Mouse (Mus musculus) stomach, embryonic 16.5 days (tissue): ENCODE results near the gene Pbrm1. TPM values are rescaled to one million over a fixed set of nuclear protein-coding genes. Genes with fewer than 3 reads are reported as not detected.

Source experiments
- ATAC-seq: fragments of 200-750 bp; cut with Nextera tagmentation; 2 replicates; pipeline ENCODE4 v1.8.0; 2017; ENCODE audit warnings: moderate number of reproducible peaks, moderate TSS enrichment; ENCODE audit not compliant: insufficient read depth, low FRiP score
- H3K27ac ChIP-seq: fragments of 300-500 bp; sonication (generic); 2 replicates; pipeline ENCODE4 v1.5.1; 2014; ENCODE audit warnings: low read length
- H3K27me3 ChIP-seq: fragments of 300-500 bp; sonication (generic); 2 replicates; pipeline ENCODE4 v1.6.1; 2014; ENCODE audit warnings: low read length, control low read depth, mixed read lengths; ENCODE audit not compliant: control insufficient read depth, insufficient read depth
- H3K36me3 ChIP-seq: fragments of 300-500 bp; sonication (generic); 2 replicates; pipeline ENCODE4 v1.6.1; 2014; ENCODE audit warnings: low read length; ENCODE audit not compliant: control insufficient read depth, insufficient read depth
- H3K4me1 ChIP-seq: fragments of 300-500 bp; sonication (generic); 2 replicates; pipeline ENCODE4 v1.6.1; 2014; ENCODE audit warnings: low read length, control low read depth, mixed read lengths; ENCODE audit not compliant: control insufficient read depth, insufficient read depth
- H3K4me2 ChIP-seq: fragments of 300-500 bp; sonication (generic); 2 replicates; pipeline ENCODE4 v1.6.1; 2014; ENCODE audit warnings: low read depth, low read length, mixed read lengths
- H3K4me3 ChIP-seq: fragments of 300-500 bp; sonication (generic); replicated peaks from 2 replicates; pipeline ENCODE4 v1.5.1; 2014; ENCODE audit warnings: mild to moderate bottlenecking, low read length
- H3K9ac ChIP-seq: fragments of 300-500 bp; sonication (generic); 2 replicates; pipeline ENCODE4 v1.6.1; 2014; ENCODE audit warnings: low read length
- H3K9me3 ChIP-seq: fragments of 300-500 bp; sonication (generic); replicated peaks from 2 replicates; pipeline ENCODE4 v1.6.1; 2016; ENCODE audit warnings: low read length, control low read depth; ENCODE audit not compliant: control insufficient read depth
- WGBS: fragments of 180-500 bp; shearing (Covaris S2); extraction: QIAGEN DNeasy Blood & Tissue Kit; methylation state at CpG from one replicate; pipeline ENCODE4 v1.1.7; 2014; 5-methylcytosine and 5-hydroxymethylcytosine counted together
- polyA plus RNA-seq: library from polyadenylated mRNA; unstranded; fragments of >200 nt; fragmentation: Nextera tagmentation; extraction: Ambion mirVana; gene quantifications from 2 replicates; pipeline ENCODE4 v1.2.1, GENCODE M21; 2015

Gene Pbrm1
- polyA plus RNA-seq, 1 experiment from 2014 or later = 99.2 TPM

DNA sequence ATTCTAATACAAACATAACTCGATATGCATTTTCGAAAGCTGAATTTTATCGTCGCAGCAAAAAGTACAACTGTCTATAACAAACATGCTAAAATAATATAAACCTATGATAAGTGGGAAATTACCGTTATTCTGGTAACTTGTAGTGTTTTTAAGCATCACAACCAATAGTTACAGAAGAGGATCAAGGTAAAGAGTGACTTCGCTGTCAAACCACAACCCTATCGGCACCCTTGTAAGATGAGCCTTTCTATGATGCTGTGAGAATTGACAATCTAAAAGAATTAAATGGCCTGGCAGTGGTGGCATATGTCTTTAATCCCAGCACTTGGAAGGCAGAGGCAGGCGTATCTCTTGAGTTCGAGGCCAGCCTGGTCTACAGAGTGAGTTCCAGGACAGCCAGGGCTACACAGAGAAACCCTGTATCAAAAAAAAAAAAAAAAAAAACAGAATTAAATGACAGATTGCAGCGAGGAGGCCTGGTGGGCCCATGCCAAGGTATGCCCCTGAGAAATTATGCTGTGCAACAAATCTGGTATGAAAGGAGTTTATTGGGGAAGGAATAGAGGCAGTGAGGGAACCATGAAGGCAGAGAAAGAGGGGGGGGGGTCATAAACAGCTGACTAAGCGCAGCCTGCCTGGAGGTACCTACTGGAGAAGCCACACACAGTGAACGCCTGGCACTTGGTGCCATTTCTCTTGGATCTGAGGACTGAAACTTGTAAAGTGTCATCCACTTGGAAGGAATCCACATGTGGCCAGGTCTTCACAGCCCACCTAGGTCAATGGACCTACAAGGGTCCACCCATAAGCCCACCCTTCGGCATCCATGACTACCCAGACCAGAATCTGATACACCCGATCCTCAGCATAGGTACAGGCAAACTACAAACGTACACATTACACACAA lies 110.6 kb downstream of the Pbrm1 start:
- H3K4me1 ChIP-seq = peaks cover 55% of the 10 kb centered on the region
- no peak for ATAC-seq
- 0 out of 2 replicates have a peak, but pooled peaks cover under 1% of the 10 kb centered on the region for H3K36me3 ChIP-seq
- peak overlapping the region; percentile 77 for H3K4me3 ChIP-seq
- H3K4me2 ChIP-seq = peak overlapping the region; percentile 60
- H3K27me3 ChIP-seq = no peaks in the 10 kb centered on the region
- H3K27ac ChIP-seq = peak overlapping the region; percentile 98
- H3K9ac ChIP-seq = peak overlapping the region; percentile 46; the same call in 1 of the 2 replicates
- H3K9me3 ChIP-seq = no peaks in the 10 kb centered on the region
- 62% methylated on average over 15 of the region's 15 CpGs for WGBS

DNA sequence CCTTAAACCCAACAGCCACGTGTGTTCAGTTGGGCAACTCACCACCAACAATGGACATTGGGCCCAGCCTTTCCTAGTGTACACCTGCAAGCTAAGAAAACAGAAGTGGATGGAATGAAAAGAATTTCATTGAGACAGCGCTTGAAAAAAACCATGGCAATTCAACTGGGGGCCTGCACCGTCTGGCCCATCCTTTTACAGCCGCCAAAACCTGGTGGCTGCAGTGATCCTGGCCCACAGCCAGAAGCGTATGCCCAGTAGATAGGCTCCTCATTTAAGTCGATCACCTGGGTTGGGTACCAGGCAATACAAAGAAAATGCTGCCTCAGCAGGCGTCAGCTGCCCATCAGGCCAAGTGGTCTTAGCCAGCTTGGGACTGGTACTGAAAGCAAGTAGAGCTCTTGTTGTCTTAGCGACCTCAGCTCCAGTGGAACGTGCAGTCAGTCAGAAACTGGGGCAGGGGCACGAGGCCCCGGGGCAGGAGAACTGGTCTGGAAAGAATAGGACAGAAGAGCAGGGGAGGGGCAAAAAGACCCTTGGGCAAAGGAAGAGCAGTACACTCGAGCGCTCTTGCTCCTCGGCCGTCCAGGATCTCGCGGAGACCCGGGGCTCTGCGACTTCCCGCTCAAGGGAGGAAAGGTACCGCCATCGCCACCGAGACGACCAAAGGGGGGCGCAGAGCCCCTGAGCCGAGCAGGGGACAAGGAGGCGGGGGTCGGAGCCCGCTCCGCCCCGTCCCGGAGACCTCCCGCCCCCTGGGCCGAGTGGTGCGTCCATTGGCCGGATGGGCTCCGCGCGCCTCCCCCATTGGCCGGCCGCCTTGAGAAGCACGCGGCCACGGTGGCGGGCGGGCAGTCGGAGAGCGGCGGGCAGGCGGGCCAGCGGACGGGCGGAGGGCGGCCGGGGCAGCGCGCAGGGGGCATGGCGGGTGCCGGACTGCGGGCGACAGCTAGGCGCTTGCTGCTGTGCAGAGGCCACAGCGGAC lies 111.6 kb downstream of the Pbrm1 start, which contains the start of gene Nt5dc2:
Nt5dc2 (plus strand) TSS at position 818 of the 985 bp plus-strand sequence.
- H3K9me3 ChIP-seq = no peaks in the 10 kb centered on the region
- peak; percentile 78 for ATAC-seq
- H3K4me3 ChIP-seq = peak within 1 kb of the TSS; percentile 92
- H3K27me3 ChIP-seq = no peaks in the 10 kb centered on the region
- WGBS = 3% methylated on average over 62 of the region's 63 CpGs
- peak within 1 kb of the TSS; percentile 97 for H3K9ac ChIP-seq
- H3K4me1 ChIP-seq = peaks cover 50% of the 10 kb centered on the region
- peaks cover 6% of the 10 kb centered on the region; the same call in 1 of the 2 replicates for H3K36me3 ChIP-seq
- peak within 1 kb of the TSS; percentile 79 for H3K4me2 ChIP-seq
- H3K27ac ChIP-seq = peak within 1 kb of the TSS; percentile 98

DNA sequence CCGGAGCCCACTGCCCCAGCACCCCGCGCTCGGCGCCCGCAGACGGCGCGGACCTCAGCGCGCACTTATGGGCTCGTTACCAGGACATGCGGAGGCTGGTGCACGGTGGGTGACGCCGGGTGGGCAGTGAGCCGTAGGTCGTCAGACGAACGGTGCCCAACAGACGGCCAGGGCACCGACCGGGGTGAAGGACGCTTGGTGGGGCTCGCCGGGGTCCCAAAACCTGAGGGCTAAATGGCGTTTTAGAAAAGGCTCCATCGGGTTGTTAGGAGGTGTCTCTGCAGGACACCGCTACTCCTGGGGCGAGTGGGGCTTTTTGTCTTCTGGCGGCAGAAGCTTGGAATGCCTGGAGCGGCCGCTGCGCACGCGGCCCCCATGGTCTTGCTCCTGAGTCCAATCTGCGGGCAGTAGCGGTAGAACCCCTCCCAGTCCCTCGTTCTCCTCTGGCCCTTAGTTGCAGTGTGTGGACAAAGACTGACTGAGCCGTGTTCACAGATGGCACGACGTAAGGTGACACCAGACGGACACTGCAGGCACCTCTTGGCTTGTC lies 112.4 kb downstream of the Pbrm1 start:
- peak overlapping the region; percentile 98 for H3K27ac ChIP-seq
- under 1% methylated on average over 43 of the region's 43 CpGs for WGBS
- H3K9ac ChIP-seq = peak overlapping the region; percentile 97
- peak overlapping the region; percentile 92 for H3K4me3 ChIP-seq
- H3K36me3 ChIP-seq = peaks cover 14% of the 10 kb centered on the region
- ATAC-seq = 0 out of 2 replicates have a peak, but pooled peaks have one; percentile 0
- peaks cover 46% of the 10 kb centered on the region for H3K4me1 ChIP-seq
- H3K27me3 ChIP-seq = no peaks in the 10 kb centered on the region
- no peaks in the 10 kb centered on the region for H3K9me3 ChIP-seq
- H3K4me2 ChIP-seq = peak overlapping the region; percentile 79

DNA sequence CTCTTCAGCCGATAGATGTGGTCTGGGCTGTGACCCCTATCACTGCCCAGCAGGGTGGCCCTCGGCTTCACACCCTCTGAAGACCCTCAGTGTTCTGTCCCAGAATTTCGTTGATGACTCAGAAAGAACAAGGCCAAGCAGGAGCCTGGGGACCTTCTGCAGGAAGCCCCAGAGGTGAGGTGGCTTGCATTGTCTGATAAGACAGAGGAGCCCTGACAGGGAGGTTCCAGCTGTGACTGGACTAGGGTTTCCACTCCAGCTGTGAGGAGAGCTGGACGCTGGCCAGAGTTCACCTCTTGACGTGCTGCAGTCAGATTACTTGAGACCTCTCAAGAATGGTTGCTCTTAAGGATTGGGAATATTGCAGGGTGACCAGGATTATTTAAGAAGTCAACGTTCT lies 113.1 kb downstream of the Pbrm1 start:
- no peak for ATAC-seq
- H3K27me3 ChIP-seq = no peaks in the 10 kb centered on the region
- peak overlapping the region; percentile 79 for H3K4me2 ChIP-seq
- 4% methylated on average over 6 of the region's 6 CpGs for WGBS
- peak overlapping the region; percentile 92 for H3K4me3 ChIP-seq
- peaks cover 46% of the 10 kb centered on the region for H3K4me1 ChIP-seq
- no peaks in the 10 kb centered on the region for H3K9me3 ChIP-seq
- H3K9ac ChIP-seq = peak overlapping the region; percentile 97
- peaks cover 17% of the 10 kb centered on the region for H3K36me3 ChIP-seq
- peak overlapping the region; percentile 98 for H3K27ac ChIP-seq

DNA sequence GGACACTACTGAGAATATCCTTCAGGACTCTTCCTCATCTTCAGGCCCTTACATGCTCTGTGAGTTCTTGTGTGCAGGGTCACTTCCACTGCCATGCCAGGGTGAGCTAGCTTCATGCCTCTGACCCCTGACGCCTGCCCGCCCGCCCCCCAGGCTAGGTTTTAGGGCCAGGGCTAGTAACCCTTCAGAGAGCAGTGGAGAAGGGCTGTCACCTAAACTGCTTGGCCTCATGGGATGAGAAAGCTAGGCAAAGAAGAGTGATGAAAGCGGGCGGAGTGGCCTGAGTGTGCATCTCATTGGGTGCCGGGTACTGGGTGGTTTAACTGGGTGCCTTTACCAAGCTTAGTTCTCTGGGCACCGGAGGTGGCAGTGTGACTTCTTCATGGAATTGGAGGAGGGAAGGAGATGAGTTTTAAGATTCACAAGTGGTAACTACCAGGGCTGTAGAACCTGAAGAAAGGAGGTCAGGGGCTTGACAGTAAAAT lies 113.6 kb downstream of the Pbrm1 start:
- no peaks in the 10 kb centered on the region for H3K27me3 ChIP-seq
- peak overlapping the region; percentile 97 for H3K9ac ChIP-seq
- H3K27ac ChIP-seq = peak overlapping the region; percentile 98
- no peaks in the 10 kb centered on the region for H3K9me3 ChIP-seq
- H3K4me2 ChIP-seq = peak overlapping the region; percentile 79
- peak overlapping the region; percentile 92 for H3K4me3 ChIP-seq
- H3K4me1 ChIP-seq = peaks cover 46% of the 10 kb centered on the region
- no peak for ATAC-seq
- peaks cover 17% of the 10 kb centered on the region for H3K36me3 ChIP-seq
- WGBS = 77% methylated on average over 7 of the region's 7 CpGs

DNA sequence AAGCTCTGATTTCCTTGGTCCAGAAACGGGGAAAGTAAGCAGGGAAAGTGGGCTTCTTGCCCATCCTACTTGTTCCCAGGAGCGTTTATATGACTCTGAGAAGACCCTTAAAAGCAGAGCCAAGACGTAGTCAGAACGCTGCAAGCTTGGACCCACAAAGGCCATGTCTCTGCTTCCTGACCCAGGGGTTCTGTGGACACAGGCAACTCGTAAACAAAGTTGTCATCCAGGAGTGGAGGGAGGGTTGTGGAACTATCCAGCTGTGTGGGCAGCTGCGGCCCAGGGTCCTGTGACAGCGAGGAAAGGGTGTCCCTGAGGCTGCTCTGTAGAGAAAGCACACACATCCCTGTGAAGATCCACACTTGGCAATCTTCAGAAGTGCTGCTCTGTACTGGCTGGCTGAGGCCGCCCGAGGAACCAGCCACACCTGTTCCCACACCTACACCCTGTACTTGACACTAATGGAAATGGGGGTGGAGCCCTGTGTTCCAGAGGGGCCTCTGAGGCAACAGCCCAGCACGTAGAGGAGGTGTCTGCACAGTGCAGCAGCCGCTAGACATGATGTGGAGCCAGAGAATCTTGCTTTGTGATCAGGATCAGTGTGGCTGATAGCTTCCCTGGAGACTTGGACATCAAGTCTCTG lies 114.2 kb downstream of the Pbrm1 start:
- 37% methylated on average over 11 of the region's 11 CpGs for WGBS

DNA sequence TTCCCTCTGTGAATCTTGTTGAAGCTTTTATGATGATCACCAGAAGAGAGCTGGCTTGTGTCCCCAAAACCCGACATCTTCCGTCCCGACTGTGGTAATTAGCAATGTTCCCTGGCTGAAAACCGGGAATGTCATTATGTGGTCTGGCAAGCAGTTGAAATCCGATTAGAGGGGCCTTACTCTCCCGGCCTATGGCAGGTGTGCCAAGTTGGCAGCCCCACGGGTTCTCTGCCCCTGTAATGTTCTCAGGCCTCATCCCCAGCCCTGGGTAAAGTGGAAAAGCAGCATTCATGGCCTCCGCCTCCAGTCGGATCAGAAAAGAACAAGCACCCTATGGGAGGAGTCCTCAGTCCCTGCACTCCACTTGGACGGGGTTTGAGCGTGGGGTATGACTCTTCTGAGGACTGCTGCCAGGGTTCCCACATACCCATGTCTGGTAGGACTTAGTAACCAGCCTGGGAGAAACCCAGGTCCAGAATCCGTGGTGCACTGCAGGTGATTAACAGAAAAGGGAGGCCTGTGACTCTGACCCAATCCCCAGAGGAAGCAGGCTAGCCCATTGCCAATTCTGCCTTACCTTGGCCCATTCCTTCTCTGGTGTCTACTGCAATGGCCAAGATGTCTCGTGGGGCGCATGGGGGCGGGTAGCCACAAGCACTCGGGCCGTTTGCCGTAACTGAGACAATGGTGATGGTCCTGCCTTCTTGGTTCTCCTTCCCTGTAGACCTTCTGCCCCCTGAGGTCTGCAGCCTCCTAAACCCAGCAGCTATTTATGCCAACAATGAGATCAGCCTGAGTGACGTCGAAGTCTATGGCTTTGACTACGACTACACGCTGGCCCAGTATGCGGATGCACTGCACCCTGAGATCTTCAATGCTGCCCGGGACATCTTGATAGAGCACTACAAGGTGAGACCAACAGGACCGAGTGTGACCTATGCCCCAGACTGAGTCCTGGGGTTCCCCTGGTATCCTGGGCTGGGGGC lies 115.4 kb downstream of the Pbrm1 start:
- peak overlapping the region; percentile 98 for H3K27ac ChIP-seq
- H3K4me3 ChIP-seq = no peak overlapping the region
- peaks cover 42% of the 10 kb centered on the region for H3K4me1 ChIP-seq
- H3K9me3 ChIP-seq = no peaks in the 10 kb centered on the region
- H3K4me2 ChIP-seq = peak overlapping the region; percentile 79
- H3K36me3 ChIP-seq = peaks cover 24% of the 10 kb centered on the region
- no peaks in the 10 kb centered on the region for H3K27me3 ChIP-seq
- WGBS = 80% methylated on average over 25 of the region's 25 CpGs
- H3K9ac ChIP-seq = peak overlapping the region; percentile 97
- ATAC-seq = no peak

More for the DNA sequence above, 114.2 kb downstream of the Pbrm1 start:
- H3K9ac ChIP-seq = peak overlapping the region; percentile 97
- H3K4me2 ChIP-seq = peak overlapping the region; percentile 79
- H3K27ac ChIP-seq = peak overlapping the region; percentile 98
- no peaks in the 10 kb centered on the region for H3K9me3 ChIP-seq
- no peaks in the 10 kb centered on the region for H3K27me3 ChIP-seq
- peaks cover 17% of the 10 kb centered on the region for H3K36me3 ChIP-seq
- ATAC-seq = peak; percentile 76
- peak overlapping the region; percentile 92 for H3K4me3 ChIP-seq
- H3K4me1 ChIP-seq = peaks cover 44% of the 10 kb centered on the region
